ENCODE assay signal across 8 mouse cellular contexts in genomic region chr2:166079961-166080885, GRCm38 (mm10).
DNase-seq lines count a peak whose midpoint lies in the region; ATAC-seq and TF ChIP-seq lines count a peak whose summit lies in the region.

No protein-coding gene starts in this region.

- H3K36me3 ChIP-seq in hindbrain, postnatal 0 days (ENCODE audit: insufficient read depth, low read length): 0 out of 2 replicates have a peak, but pooled peaks cover 7% of the 10 kb centered on the region
- H3K36me3 ChIP-seq in hindbrain, embryonic 12.5 days: peaks cover 53% of the 10 kb centered on the region
- peaks cover 12% of the 10 kb centered on the region; the same call in 1 of the 2 replicates for H3K36me3 ChIP-seq in kidney, embryonic 16.5 days (ENCODE audit: insufficient read depth, low read length)
- H3K36me3 ChIP-seq in midbrain, embryonic 14.5 days (ENCODE audit: control insufficient read depth, insufficient read depth, low read length): peaks cover 12% of the 10 kb centered on the region
- H3K36me3 ChIP-seq in hindbrain, embryonic 13.5 days: peaks cover 39% of the 10 kb centered on the region

- H3K4me3 ChIP-seq in hindbrain, postnatal 0 days (ENCODE audit: low read length): no peak overlapping the region
- H3K4me3 ChIP-seq in hindbrain, embryonic 12.5 days: no peak overlapping the region
- peak overlapping the region; percentile 6; the same call in 1 of the 2 replicates for H3K4me3 ChIP-seq in kidney, embryonic 16.5 days (ENCODE audit: low read length)
- H3K4me3 ChIP-seq in midbrain, embryonic 14.5 days (replicated peaks; ENCODE audit: low read depth, low read length): no peak overlapping the region
- H3K4me3 ChIP-seq in hindbrain, embryonic 13.5 days: no peak overlapping the region

- no peak for ATAC-seq in hindbrain, postnatal 0 days
- ATAC-seq in hindbrain, embryonic 12.5 days (ENCODE audit: low FRiP score): no peak
- peak; percentile 73 for ATAC-seq in kidney, embryonic 16.5 days (ENCODE audit: low FRiP score, low TSS enrichment)
- 0 out of 2 replicates have a peak, but pooled peaks have one; percentile 14 for ATAC-seq in midbrain, embryonic 14.5 days (ENCODE audit: low FRiP score, low TSS enrichment)
- no peak for ATAC-seq in hindbrain, embryonic 13.5 days (ENCODE audit: low FRiP score)

- H3K9me3 ChIP-seq in hindbrain, postnatal 0 days (ENCODE audit: low read length): no peaks in the 10 kb centered on the region
- no peaks in the 10 kb centered on the region for H3K9me3 ChIP-seq in hindbrain, embryonic 12.5 days (replicated peaks)
- H3K9me3 ChIP-seq in kidney, embryonic 16.5 days (ENCODE audit: low read length): no peaks in the 10 kb centered on the region
- H3K9me3 ChIP-seq in midbrain, embryonic 14.5 days (ENCODE audit: control insufficient read depth, low read length): no peaks in the 10 kb centered on the region
- no peaks in the 10 kb centered on the region for H3K9me3 ChIP-seq in hindbrain, embryonic 13.5 days

- H3K9ac ChIP-seq in hindbrain, postnatal 0 days (replicated peaks; ENCODE audit: low read length): no peak overlapping the region
- no peak overlapping the region for H3K9ac ChIP-seq in hindbrain, embryonic 12.5 days
- peak overlapping the region; percentile 51 for H3K9ac ChIP-seq in kidney, embryonic 16.5 days (replicated peaks; ENCODE audit: low read length)
- no peak overlapping the region for H3K9ac ChIP-seq in midbrain, embryonic 14.5 days (replicated peaks; ENCODE audit: low read length)
- H3K9ac ChIP-seq in hindbrain, embryonic 13.5 days: no peak overlapping the region

- no peak overlapping the region for H3K4me2 ChIP-seq in hindbrain, postnatal 0 days (ENCODE audit: low read depth, low read length)
- no peak overlapping the region for H3K4me2 ChIP-seq in hindbrain, embryonic 12.5 days (replicated peaks)
- H3K4me2 ChIP-seq in kidney, embryonic 16.5 days (replicated peaks; ENCODE audit: low read depth, low read length): peak overlapping the region; percentile 37; the same call in 1 of the 2 replicates
- no peak overlapping the region for H3K4me2 ChIP-seq in midbrain, embryonic 14.5 days (ENCODE audit: low read length)
- H3K4me2 ChIP-seq in hindbrain, embryonic 13.5 days: no peak overlapping the region

- H3K27ac ChIP-seq in hindbrain, postnatal 0 days: no peak overlapping the region
- no peak overlapping the region for H3K27ac ChIP-seq in hindbrain, embryonic 12.5 days
- peak overlapping the region; percentile 72 for H3K27ac ChIP-seq in kidney, embryonic 16.5 days (ENCODE audit: low read length)
- no peak overlapping the region for H3K27ac ChIP-seq in midbrain, embryonic 14.5 days (replicated peaks; ENCODE audit: low read depth, low read length)
- H3K27ac ChIP-seq in hindbrain, embryonic 13.5 days: no peak overlapping the region

- no peak for TF ChIP-seq CTCF in hindbrain, postnatal 0 days (IDR thresholded peaks at IDR 0.05; ENCODE audit: low read depth)

- no peaks in the 10 kb centered on the region for H3K27me3 ChIP-seq in hindbrain, postnatal 0 days (ENCODE audit: insufficient read depth, low read length)
- H3K27me3 ChIP-seq in hindbrain, embryonic 12.5 days: no peaks in the 10 kb centered on the region
- H3K27me3 ChIP-seq in kidney, embryonic 16.5 days (ENCODE audit: insufficient read depth, low read length): no peaks in the 10 kb centered on the region
- no peaks in the 10 kb centered on the region for H3K27me3 ChIP-seq in midbrain, embryonic 14.5 days (ENCODE audit: control insufficient read depth, insufficient read depth, low read length)
- no peaks in the 10 kb centered on the region for H3K27me3 ChIP-seq in hindbrain, embryonic 13.5 days

- H3K4me1 ChIP-seq in hindbrain, postnatal 0 days (ENCODE audit: insufficient read depth, low read length): no peaks in the 10 kb centered on the region
- H3K4me1 ChIP-seq in hindbrain, embryonic 12.5 days: peaks cover 17% of the 10 kb centered on the region; the same call in 1 of the 2 replicates
- peaks cover 26% of the 10 kb centered on the region for H3K4me1 ChIP-seq in kidney, embryonic 16.5 days (ENCODE audit: insufficient read depth, low read length)
- H3K4me1 ChIP-seq in midbrain, embryonic 14.5 days (ENCODE audit: control insufficient read depth, insufficient read depth, low read length): no peaks in the 10 kb centered on the region
- peaks cover 25% of the 10 kb centered on the region for H3K4me1 ChIP-seq in hindbrain, embryonic 13.5 days (replicated peaks)

- peak; percentile 63 for DNase-seq in hindbrain, postnatal 0 days (ENCODE audit: low spot score)
- DNase-seq in brain, adult 2 months (ENCODE audit: low read depth, low spot score): peak; percentile 40
- DNase-seq in heart, adult 11 months: peak; percentile 98
- peak; percentile 59 for DNase-seq in midbrain, embryonic 14.5 days
- DNase-seq in left cerebral cortex, postnatal 25 days (ENCODE audit: low spot score in 2 of 2): no peak

- 59% methylated on average over 17 of the region's 17 CpGs for WGBS in hindbrain, postnatal 0 days
- WGBS in hindbrain, embryonic 12.5 days: 56% methylated on average over 17 of the region's 17 CpGs
- 56% methylated on average over 17 of the region's 17 CpGs for WGBS in kidney, embryonic 16.5 days
- 60% methylated on average over 17 of the region's 17 CpGs for WGBS in midbrain, embryonic 14.5 days
- 61% methylated on average over 17 of the region's 17 CpGs for WGBS in hindbrain, embryonic 13.5 days

- intact Hi-C loops in left cerebral cortex, postnatal 25 days (cut with DNase I): loop anchor here (10.0 kb wide), 1 partner anchor 705 kb away; no protein-coding TSS in a partner anchor

Comparison
In these comparisons a context has a peak if more than half of its experiments do, and no peak if none do; other contexts are left out.
1. ATAC-seq: peak in kidney, embryonic 16.5 days (single experiment) and midbrain, embryonic 14.5 days (single experiment); none in hindbrain, postnatal 0 days (single experiment), hindbrain, embryonic 12.5 days (single experiment) and hindbrain, embryonic 13.5 days (single experiment).
2. DNase-seq: peak in hindbrain, postnatal 0 days (single experiment), brain, adult 2 months (single experiment), heart, adult 11 months (single experiment) and midbrain, embryonic 14.5 days (single experiment); none in left cerebral cortex, postnatal 25 days (0 of 2).